Mouse (Mus musculus): ENCODE data around the gene AI481877. TPM values are rescaled to one million over a fixed set of nuclear protein-coding genes. Genes with fewer than 3 reads are reported as not detected.

The AI481877 gene
- 0.07 TPM for polyA plus RNA-seq (2014; fragmentation: Illumina TruSeq; extraction: RNeasy Lipid Tissue Mini Kit (QIAGEN cat#74804); ENCODE audit: low read depth, low replicate concordance)

GRCm38 (mm10) chr4:59138507-59139033 lies at the start of gene AI481877:
TSS of gene AI481877 (minus strand) at chr4:59138983.

GRCm38 (mm10) chr4:59034918-59035785 lies 103.6 kb downstream of the AI481877 start, which contains the start of gene Gng10:
TSS of gene Gng10 (plus strand) at chr4:59035088.

DNA sequence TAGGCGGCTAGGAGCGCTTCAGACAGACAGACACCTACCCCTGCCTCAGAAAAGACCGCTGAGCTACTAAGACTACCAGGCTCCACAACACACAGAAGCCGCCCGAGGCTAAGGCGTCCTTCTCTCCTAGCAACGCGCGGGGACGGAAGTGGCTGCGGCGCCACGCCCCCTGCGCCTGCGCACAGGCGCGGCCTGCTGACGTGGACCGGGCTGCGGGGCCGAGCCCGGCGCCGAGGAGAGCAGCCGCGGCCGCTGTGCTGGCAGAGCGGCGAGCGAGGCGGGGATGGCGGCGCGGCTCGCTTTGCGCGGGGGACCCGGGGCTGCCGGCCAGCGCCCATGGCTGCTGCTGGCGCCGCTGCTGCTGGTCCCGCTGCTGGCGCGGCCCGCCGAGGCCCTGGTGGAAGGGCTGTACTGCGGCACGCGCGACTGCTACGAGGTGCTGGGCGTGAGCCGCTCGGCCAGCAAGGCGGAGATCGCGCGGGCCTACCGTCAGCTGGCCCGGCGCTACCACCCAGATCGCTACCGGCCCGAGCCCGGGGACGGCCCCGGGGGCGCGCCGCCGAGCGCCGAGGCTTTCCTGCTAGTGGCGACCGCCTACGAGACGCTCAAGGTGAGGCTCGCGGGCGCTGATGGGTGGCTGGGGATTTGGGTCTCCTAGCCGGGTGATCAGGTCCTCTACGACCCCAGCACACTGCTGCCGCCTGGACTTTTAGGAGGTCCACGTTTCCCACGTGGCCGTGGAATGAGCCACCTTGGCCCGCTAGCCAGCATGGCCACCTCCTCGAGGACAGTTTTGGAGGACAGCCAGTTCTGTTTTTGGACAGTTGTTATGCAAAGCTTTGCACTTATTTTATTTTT lies 135.6 kb downstream of the AI481877 start, which contains the start of gene Gm20503:
Gene Gm20503 (plus strand): TSS at position 263 of the 858 bp plus-strand sequence.

DNA sequence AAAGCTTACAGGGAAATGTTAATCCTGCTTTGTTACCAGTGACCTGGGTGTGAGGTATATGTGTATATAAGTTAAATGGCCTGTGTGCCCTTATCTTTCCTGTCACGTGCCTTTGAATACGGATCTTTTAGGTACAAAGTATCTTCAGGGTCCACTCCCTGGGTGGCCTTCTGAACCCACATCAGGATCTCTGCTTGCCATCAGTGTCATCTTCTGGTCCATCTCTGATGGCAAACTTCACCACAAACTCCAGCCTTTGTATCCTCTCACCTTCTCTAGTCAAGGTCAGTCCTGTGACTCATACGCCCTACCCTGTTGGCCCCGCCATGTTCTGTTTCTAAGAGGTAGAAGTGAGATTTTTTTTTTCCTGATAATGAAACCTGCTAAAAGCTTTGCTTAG lies 144.0 kb downstream of the AI481877 start, which contains the start of gene Dnajc25:
Gene Dnajc25 (plus strand): TSS at position 301 of the 400 bp plus-strand sequence.

Other genes starting within 250 kb of the AI481877 start
- gene Ecpas, start 226.2 kb downstream of the AI481877 start, polyA plus RNA-seq (2014; fragmentation: Illumina TruSeq; extraction: RNeasy Lipid Tissue Mini Kit (QIAGEN cat#74804); ENCODE audit: low read depth, low replicate concordance), result 44.0 TPM
- gene Zkscan16, start 195.4 kb downstream of the AI481877 start, polyA plus RNA-seq (2014; fragmentation: Illumina TruSeq; extraction: RNeasy Lipid Tissue Mini Kit (QIAGEN cat#74804); ENCODE audit: low read depth, low replicate concordance), result 1.3 TPM
- 4.6 TPM for gene Ptgr1, start 151.9 kb downstream of the AI481877 start, polyA plus RNA-seq (2014; fragmentation: Illumina TruSeq; extraction: RNeasy Lipid Tissue Mini Kit (QIAGEN cat#74804); ENCODE audit: low read depth, low replicate concordance)
- 10.7 TPM for gene Dnajc25, start 143.9 kb downstream of the AI481877 start, polyA plus RNA-seq (2014; fragmentation: Illumina TruSeq; extraction: RNeasy Lipid Tissue Mini Kit (QIAGEN cat#74804); ENCODE audit: low read depth, low replicate concordance)
- gene Gm20503, start 135.8 kb downstream of the AI481877 start, polyA plus RNA-seq (2014; fragmentation: Illumina TruSeq; extraction: RNeasy Lipid Tissue Mini Kit (QIAGEN cat#74804); ENCODE audit: low read depth, low replicate concordance), result not detected
- 25.2 TPM for gene Gng10, start 103.9 kb downstream of the AI481877 start, polyA plus RNA-seq (2014; fragmentation: Illumina TruSeq; extraction: RNeasy Lipid Tissue Mini Kit (QIAGEN cat#74804); ENCODE audit: low read depth, low replicate concordance)
- 11.2 TPM for gene Ugcg, start 50.3 kb upstream of the AI481877 start, polyA plus RNA-seq (2014; fragmentation: Illumina TruSeq; extraction: RNeasy Lipid Tissue Mini Kit (QIAGEN cat#74804); ENCODE audit: low read depth, low replicate concordance)

Measured in adipose tissue, adult 10 weeks (tissue).